Mouse (Mus musculus) adrenal gland, postnatal 4 days (tissue): ENCODE data around the gene Aire. TPM values are rescaled to one million over a fixed set of nuclear protein-coding genes. Genes with fewer than 3 reads are reported as not detected.
"Not testable (repeated sequence)": the region's sequence is repeated elsewhere in the genome, so short reads cannot be mapped to it uniquely, and the experiment has no call there.

Experiments
- DNase-seq, 2 experiments: peaks; one replicate each; pipeline ENCODE4 v3.0.0; 2021 to 2022; ENCODE audit warnings: low spot score in 2 of 2, mixed read lengths in 2 of 2
- total RNA-seq, 2 experiments: library from RNA; stranded (reverse); gene quantifications; 2 replicates each; pipeline ENCODE4 v1.2.3; 2021

Aire gene
- total RNA-seq, 2 experiments from 2014 or later = not detected

DNA sequence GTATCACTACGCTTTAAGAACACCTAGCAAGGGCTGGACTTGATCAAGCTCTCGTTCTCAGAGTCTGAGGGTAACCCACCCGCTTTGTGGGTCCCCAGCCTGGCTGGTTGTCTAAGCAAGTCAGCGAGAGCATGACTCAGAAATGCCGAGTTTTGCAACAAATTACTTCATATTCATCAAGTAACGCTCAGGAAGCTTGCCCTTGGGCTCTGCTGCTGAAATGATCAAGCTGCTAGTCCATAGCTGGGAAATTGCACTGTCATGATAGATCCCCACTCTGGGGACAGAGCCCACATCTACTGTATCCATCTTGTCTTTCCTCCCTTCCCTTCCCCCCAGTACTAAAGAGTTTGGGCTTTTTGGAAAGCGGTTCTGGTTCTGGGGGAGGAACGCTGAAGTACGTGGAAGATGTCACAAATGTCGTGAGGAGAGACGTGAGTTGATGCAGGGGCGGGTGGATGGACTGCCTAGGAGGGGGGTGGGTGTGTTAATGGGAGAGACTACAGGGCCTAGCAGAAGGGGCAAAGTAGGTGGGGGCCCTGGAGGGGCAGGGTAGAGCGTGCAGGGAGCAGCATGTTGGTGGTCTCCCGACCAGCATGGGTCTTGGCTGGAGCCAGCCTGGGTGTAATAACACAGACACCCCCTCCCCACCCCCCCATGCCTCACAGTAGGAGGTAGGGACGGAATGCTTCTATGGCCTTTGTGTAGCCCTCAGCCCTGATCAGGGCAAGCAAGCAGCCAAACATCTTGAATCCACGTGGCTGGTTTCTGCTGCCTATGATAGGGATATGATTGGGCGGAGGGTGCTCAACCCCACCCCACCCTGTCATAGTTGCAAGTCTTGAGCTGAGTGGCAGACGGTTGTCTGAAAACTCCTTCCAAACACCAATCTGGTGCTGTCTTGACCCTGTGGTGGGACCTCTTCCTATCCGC is 11.5 kb upstream of the Aire start:
- no peak for DNase-seq

DNA sequence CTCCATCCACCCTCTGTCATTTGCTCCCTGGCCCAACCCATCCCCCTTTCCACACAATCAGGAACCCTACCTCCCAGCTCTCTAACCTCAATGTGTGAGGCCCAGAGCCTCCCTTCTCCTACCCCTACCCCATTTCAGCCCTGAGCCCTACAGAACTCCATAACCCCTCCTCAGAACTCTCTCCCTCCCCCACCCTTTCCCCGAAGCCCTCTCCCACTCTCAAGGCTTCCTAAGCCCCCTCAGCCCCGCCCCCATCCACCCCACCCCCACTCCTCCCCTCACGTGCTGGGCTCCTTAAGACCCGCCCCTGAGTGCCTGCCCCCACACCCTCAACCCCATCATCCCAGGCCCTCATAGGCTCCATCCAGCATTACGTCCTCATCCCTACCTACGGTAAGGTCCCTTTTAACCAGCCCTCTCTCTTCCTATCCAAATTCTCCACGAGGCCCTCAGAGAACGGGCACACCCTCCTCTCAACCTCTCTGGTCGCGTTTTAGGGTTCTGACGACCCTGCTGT is 6.2 kb upstream of the Aire start:
- no peak for DNase-seq

DNA sequence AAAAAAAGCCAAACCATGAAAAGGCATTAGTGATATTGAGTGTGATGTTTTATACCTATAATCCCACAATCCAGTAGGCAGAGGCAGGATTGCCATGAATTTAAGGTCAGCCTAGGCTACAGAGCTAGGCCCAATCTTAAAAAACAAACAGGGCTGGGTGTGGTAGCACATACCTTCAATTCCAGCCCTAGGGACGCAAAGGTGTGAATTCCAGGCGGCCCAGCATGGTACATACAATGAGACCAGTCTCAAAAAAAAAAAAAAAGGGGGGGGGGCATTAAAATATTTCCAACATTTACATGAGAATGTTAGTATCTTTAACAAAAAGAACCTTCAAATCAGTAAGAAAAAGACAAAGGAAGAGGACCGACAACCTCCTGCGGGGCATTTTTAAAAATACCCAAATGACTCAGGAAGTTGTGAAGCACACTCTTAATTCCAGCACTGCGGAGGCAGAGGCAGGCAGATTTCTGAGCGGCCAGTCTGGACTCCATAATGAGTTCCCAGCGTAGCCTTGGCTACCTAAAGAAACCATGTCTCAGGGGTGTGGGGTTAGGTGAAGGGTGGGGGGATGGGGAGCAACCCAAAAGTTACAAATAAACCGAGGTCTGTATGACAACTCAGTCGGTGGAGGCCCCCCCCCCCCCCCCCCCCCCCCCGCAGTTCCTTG is 4.8 kb upstream of the Aire start:
- no peak for DNase-seq

- DNase-seq = no peak
Measured at GRCm38 (mm10) chr10:78046388-78046787, 3.0 kb upstream of the Aire start.

- DNase-seq = no peak
Measured at GRCm38 (mm10) chr10:78044531-78044930, 1.1 kb upstream of the Aire start.

GRCm38 (mm10) chr10:78042697-78043405 is 559 bp downstream of the Aire start:
- DNase-seq = no peak

DNA sequence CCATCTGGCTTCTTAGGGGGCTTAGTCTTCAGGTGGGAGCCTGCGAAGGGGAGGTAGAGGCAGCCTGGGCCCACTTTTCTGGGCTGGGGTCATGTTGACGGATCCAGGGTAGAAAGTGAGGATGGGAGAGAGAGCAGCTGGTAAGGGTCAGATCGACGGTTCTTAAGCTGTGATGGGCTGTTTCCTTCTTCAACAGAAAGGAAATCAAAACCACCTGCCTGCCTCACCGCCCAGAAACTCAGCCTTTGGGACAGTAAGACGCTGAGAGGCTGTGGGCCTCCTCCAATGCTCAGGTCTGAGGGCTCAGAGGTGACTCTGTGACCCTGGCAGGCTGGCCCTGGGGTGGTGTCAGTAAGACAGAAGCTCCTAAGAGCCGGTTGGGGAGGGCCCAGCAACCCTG is 1.3 kb downstream of the Aire start:
- no peak for DNase-seq

GRCm38 (mm10) chr10:78041647-78042046 is 1.8 kb downstream of the Aire start, which contains the start of gene Dnmt3l:
Dnmt3l (plus strand) TSS chr10:78041947.
- DNase-seq = no peak

DNA sequence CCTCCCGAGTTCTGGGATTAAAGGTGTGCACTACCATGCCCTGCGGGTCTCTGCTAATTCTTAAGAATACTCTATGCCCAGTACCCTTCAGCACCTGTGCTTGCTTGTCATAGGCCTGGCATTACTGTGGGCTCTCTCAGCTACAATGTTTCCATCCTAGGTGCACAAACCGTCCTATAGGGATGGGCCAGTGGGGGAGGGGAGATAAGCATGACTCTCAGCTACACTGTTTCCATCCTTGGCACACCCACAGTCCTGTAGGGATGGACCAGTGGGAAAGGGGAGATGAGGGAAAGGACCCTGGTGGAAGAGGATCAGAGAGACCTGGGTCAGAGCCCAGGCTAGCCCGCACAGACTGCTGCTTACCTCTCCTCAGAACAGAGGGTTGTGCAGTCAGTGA is 6.3 kb downstream of the Aire start:
- DNase-seq = no peak

- no peak for DNase-seq
Measured at GRCm38 (mm10) chr10:78031987-78032386, 11.4 kb downstream of the Aire start.

DNA sequence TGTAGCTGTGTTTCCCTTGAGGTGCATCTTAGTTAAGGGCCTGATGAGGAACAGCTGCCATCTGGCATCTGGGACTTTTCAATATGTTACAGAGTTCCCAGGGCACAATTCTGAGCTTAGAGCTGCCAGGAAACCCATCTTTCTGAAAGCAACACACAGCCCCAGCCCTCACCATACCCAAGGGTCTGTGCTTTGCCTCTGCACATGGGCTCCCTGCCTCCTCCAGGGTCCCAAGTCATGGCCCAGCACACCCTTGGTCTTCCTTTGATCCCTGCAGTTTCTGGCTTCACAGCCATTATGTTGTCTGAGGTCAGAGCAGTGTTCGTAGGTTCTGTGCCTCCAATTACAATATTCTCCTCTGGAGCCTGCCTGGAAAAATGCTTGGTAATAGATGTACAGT is 14.3 kb downstream of the Aire start:
- no peak for DNase-seq

- peak in 1 of 2 experiments; percentile 50 for DNase-seq
Measured at GRCm38 (mm10) chr10:78028129-78028528, 15.3 kb downstream of the Aire start.

GRCm38 (mm10) chr10:78025453-78025852 is 18.0 kb downstream of the Aire start:
- DNase-seq = not testable (repeated sequence)

DNA sequence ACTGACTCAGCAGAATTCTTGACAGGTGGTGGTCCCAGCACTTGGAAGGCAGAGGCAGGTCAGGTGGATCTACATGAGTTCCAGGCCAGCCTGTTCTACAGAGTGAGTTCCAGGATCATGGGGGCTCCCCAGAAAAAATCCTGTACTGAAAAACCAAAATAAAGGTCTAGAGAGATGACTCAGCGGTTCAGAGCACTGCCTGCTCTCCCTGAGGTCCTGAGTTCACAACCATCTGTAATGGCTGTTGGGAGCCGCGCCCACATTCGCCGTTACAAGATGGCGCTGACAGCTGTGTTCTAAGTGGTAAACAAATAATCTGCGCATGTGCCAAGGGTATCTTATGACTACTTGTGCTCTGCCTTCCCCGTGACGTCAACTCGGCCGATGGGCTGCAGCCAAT is 23.4 kb downstream of the Aire start:
- DNase-seq = not testable (repeated sequence)

- no peak for DNase-seq
Measured at GRCm38 (mm10) chr10:78019291-78019690, 24.1 kb downstream of the Aire start.

DNA sequence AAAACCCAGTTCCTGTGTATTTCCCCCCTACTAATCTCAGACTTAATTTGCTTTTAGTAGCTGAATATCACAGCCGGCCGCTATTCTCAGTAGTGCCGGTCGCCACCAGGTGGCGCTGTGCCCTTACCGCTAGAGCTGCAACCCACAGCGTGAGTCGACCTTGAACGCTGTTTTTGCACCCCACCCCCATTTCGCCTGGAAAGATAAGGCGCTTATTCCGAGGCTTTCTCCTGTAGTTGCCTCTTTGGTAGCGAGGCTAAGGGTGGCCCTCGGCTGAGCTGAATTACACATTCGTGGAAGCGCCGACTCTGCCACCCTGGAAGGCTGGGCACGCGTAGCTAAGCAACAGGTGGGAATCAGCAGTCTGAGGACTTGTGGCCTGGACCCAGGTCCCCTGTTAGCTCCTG is 24.6 kb downstream of the Aire start:
- DNase-seq = peak; percentile 59 to 63

GRCm38 (mm10) chr10:78016366-78016765 is 27.0 kb downstream of the Aire start:
- no peak for DNase-seq

DNA sequence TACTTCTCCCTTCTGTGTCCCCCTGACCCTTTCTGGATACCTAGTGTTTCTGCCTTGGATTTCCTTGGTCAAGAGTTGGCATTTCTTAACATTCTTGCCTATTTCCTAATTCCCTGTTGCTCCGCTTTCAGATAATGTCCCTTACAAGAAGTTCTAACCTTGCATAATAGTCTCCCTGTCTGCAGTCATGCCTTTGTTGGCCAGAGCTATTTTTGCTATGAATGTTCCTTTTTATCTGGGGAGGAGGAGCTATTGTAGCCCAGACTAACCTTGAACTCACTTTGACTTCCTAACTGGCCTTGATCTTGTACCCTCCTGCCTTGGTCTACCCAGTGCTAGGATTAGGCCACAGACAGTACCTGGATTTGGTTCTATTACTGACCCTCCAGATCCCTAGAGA is 27.9 kb downstream of the Aire start:
- DNase-seq = no peak

GRCm38 (mm10) chr10:78012661-78013495 is 30.5 kb downstream of the Aire start:
- no peak for DNase-seq

DNA sequence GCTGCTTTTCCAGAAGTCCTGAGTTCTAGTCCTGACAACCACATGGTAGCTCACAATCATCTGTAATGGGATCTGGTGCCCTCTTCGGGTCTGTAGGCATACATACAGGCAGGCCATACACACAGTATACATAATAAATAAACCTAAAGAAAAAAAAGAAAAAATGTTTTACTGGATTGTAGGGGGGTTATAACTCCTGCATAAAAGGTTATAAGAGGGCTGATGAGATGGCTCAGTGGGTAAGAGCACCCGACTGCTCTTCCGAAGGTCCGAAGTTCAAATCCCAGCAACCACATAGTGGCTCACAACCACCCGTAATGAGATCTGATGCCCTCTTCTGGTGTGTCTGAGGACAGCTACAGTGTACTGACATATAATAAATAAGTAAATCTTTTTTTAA is 32.3 kb downstream of the Aire start:
- not testable (repeated sequence) for DNase-seq

DNA sequence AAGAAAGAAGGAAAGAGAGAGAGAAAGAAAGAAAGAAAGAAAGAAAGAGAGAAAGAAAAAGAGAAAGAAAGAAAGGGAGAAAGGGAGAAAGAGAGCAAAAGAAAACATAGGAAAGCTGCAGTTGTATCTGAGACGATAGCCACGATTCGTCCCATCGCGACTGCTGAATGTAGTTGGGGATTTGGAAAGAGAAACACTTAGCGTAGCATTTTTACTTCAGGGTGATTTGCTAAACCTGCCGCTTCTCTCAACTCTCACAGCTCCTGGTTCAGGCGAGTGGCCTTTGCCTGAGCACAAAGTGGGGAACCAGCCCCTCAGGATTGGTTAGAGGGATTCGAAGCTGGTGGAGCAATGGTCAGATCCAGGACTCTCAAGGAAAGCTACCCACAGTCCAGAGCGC is 33.1 kb downstream of the Aire start:
- DNase-seq = no peak
